Mouse (Mus musculus) lung, embryonic 14.5 days (tissue): ENCODE measurements at regions not wholly inside any gene's neighbourhood (a gene's known extent, or its start where the extent isn't known, plus 50 kb on each side); places are given as distances from the start of the nearest gene placed in this dataset.
"Not testable (repeated sequence)": the region's sequence is repeated elsewhere in the genome, so short reads cannot be mapped to it uniquely, and the experiment has no call there.

Experiments used
- ATAC-seq: fragments of 200-750 bp; cut with Nextera tagmentation; 2 replicates; pipeline ENCODE4 v1.8.0; 2017; ENCODE audit warnings: mild to moderate bottlenecking, moderate TSS enrichment, moderate library complexity; ENCODE audit not compliant: insufficient read depth
- DNase-seq: peaks from one replicate; pipeline ENCODE4 v3.0.0-alpha.2; 2015
- H3K27ac ChIP-seq: fragments of 300-500 bp; sonication (generic); 2 replicates; pipeline ENCODE4 v1.5.1; 2014; ENCODE audit warnings: low read depth, mild to moderate bottlenecking, moderate library complexity
- H3K27me3 ChIP-seq: fragments of 300-500 bp; sonication (generic); 2 replicates; pipeline ENCODE4 v1.6.1; 2014; ENCODE audit warnings: low read length, control low read depth; ENCODE audit not compliant: insufficient read depth
- H3K36me3 ChIP-seq: fragments of 300-500 bp; sonication (generic); 2 replicates; pipeline ENCODE4 v1.6.1; 2014; ENCODE audit warnings: control low read depth; ENCODE audit not compliant: insufficient read depth
- H3K4me1 ChIP-seq: fragments of 300-500 bp; sonication (generic); 2 replicates; pipeline ENCODE4 v1.6.1; 2014; ENCODE audit warnings: antibody characterized with exemption, control low read depth; ENCODE audit not compliant: insufficient read depth
- H3K4me2 ChIP-seq: fragments of 300-500 bp; sonication (generic); 2 replicates; pipeline ENCODE4 v1.6.1; 2014; ENCODE audit warnings: mild to moderate bottlenecking
- H3K4me3 ChIP-seq: fragments of 300-500 bp; sonication (generic); 2 replicates; pipeline ENCODE4 v1.5.1; 2014; ENCODE audit warnings: low read depth, low read length
- H3K9ac ChIP-seq: fragments of 300-500 bp; sonication (generic); 2 replicates; pipeline ENCODE4 v1.6.1; 2014
- H3K9me3 ChIP-seq: fragments of 300-500 bp; sonication (generic); 2 replicates; pipeline ENCODE4 v1.6.1; 2016; ENCODE audit warnings: low read depth, low read length, control low read depth
- CTCF ChIP-seq: IDR thresholded peaks from 2 replicates; pipeline ENCODE4 v1.5.1; 2016; ENCODE audit warnings: antibody characterized with exemption, low read depth
- WGBS: fragments of 180-500 bp; shearing (Covaris S2); extraction: QIAGEN DNeasy Blood & Tissue Kit; methylation state at CpG from one replicate; pipeline ENCODE4 v1.1.7; 2014; 5-methylcytosine and 5-hydroxymethylcytosine counted together

DNA sequence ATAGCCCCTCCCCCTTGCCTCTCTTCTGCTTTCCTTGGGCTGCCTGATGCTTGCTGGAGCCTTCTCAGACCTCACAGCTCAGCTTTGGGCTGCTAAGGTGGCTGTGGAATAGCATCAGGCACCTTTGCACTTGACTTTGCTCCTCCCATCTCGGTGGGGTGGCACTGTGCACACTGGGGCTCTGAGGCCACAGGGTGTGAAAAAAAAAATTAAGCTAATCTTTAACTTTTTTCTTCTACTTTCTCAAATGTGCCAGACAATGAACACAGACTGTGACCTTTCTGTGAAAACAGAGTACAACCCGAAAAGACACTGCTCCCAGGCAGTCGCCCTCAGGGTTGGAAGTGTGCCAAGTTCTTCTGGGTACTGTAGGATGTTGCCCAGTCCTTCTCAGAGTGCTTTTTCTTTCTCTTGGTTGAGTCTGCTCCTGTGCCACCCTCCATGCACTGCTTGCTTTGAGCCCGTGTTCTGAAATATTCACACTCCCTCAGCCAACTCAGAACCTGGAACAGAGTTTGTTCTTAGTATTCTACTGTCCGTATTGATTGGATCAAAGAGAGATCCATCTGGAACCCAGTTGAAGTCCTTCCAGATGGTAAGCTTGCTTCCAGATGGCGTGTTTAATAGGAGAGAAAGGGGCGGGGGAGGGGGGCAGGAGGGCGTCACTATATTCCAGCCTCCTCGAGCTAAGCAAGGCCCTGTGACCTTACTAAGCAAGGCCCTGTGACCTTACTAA is 54.8 kb upstream of the Atxn1 start:
- Histone ChIP-seq H3K27ac (peak overlapping the region; percentile 56; the same call in 1 of the 2 replicates), H3K4me2 (no peak overlapping the region)

DNA sequence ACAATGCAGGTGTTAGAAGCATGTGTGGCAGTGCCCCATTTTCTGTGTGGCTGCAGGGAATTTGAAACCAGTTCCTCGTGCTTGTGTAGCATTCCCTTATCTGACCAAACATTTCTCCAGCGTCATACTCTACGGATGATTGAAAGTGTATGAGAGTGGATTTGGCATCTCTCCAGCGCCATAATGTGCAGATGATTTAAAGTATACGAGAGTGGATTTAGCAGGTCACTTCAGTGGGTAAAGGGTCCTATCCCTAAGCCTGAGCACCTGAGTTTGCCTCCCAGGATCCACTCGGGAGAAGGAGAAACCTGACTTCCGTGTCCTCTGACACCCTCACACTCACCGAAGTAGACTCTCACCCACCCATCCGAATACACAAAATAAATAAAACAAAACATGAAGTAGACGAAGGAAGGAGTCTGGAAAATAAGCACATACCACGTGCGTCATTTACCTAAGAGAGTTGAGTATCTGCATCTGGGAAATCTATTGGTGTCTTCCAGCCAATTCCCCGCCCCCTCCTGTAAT is 54.2 kb upstream of the Atxn1 start:
- Histone ChIP-seq H3K9ac (no peak overlapping the region), H3K27ac (peak overlapping the region; percentile 30; the same call in 1 of the 2 replicates), H3K4me2 (peak overlapping the region; percentile 42), H3K4me1 (peaks cover 16% of the 10 kb centered on the region; the same call in 1 of the 2 replicates), H3K36me3 (no peaks in the 10 kb centered on the region), H3K4me3 (no peak overlapping the region), H3K27me3 (no peaks in the 10 kb centered on the region), H3K9me3 (no peaks in the 10 kb centered on the region)
- no peak for TF ChIP-seq CTCF
- DNase-seq, result peak; percentile 64
- WGBS, result 28% methylated on average over 13 of the region's 13 CpGs
- peak; percentile 47; the same call in 1 of the 2 replicates for ATAC-seq

More for the DNA sequence above, 54.8 kb upstream of the Atxn1 start:
- no peak for TF ChIP-seq CTCF
- DNase-seq (peak; percentile 72), ATAC-seq (peak; percentile 82)
- H3K4me3 ChIP-seq, result no peak overlapping the region
- no peaks in the 10 kb centered on the region for H3K27me3 ChIP-seq
- WGBS, result 24% methylated on average over 9 of the region's 9 CpGs
- H3K4me1 ChIP-seq, result peaks cover 16% of the 10 kb centered on the region; the same call in 1 of the 2 replicates
- no peaks in the 10 kb centered on the region for H3K36me3 ChIP-seq
- no peak overlapping the region for H3K9ac ChIP-seq
- no peaks in the 10 kb centered on the region for H3K9me3 ChIP-seq

DNA sequence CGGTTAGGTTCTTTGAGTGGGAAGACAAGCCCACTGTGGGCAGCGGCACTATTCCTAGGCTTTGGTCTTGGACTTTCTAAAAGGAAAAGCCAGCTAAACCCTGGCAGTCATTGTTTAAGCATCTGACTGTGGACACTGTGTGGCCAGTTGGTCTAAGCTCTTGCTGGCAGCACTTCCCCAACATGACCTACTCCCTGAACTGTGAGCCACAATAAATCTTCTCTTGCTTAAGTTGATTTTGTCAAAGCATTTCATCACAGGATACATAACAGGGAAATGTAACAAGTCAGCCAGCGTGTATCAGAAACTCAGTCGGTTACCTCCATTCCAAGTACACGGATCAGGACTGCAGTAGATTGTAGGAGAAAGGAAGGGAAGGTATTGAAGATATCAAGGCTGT is 52.9 kb upstream of the Atxn1 start:
- no peak overlapping the region for H3K9ac ChIP-seq
- no peak for ATAC-seq
- peaks cover 9% of the 10 kb centered on the region; the same call in 1 of the 2 replicates for H3K4me1 ChIP-seq
- no peak overlapping the region for H3K4me2 ChIP-seq
- H3K27ac ChIP-seq, result no peak overlapping the region
- H3K36me3 ChIP-seq, result no peaks in the 10 kb centered on the region
- DNase-seq, result no peak
- H3K4me3 ChIP-seq, result no peak overlapping the region
- 86% methylated on average over 5 of the region's 5 CpGs for WGBS
- TF ChIP-seq CTCF, result no peak
- no peaks in the 10 kb centered on the region for H3K9me3 ChIP-seq
- no peaks in the 10 kb centered on the region for H3K27me3 ChIP-seq

DNA sequence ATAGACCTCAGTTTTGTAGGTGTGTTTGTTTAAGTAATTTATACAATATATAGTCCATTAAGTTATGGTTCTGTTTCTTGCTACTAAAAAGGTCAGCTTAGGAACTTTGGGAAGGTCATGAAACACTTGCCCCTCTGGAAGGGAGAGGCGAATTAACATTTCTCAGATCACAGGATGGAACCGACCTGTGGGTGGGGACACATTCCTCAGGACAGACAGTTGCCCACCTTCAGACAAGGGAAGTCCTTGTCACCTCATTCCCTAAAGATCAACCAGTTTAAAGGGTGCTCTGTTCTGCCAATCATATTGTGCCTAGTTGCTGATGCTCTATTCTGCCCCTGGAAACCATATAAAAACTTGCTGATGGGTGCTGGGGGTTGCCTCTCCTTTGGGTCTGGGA is 52.2 kb upstream of the Atxn1 start:
- ATAC-seq, H3K4me2 ChIP-seq, H3K9ac ChIP-seq, H3K4me1 ChIP-seq, DNase-seq, H3K27me3 ChIP-seq, H3K27ac ChIP-seq, H3K36me3 ChIP-seq, H3K9me3 ChIP-seq, H3K4me3 ChIP-seq: not testable (repeated sequence)
- WGBS, result 65% methylated on average over 2 of the region's 2 CpGs

DNA sequence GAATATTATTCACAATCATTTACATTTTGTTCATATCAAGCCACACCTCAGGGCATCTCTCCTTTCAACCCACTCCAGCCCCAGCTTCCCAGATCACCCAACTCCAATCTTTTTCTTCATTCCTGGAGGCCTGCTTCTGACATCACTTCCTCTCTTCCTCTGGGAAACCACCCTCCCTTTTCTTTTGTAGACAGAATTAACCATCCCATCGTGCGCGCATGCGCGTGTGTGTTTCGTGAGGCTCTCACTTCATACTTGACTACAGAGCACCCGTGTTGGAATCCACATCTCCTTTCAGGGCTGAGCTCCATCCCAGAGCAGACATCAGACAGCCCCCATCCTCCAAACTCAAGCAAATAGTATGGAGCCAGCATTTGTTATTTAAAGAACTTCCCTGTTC is 50.4 kb upstream of the Atxn1 start:
- TF ChIP-seq CTCF, result no peak
- no peak overlapping the region for H3K4me2 ChIP-seq
- WGBS, result 86% methylated on average over 7 of the region's 7 CpGs
- DNase-seq, result no peak
- no peak overlapping the region for H3K4me3 ChIP-seq
- H3K36me3 ChIP-seq, result no peaks in the 10 kb centered on the region
- H3K9ac ChIP-seq, result no peak overlapping the region
- ATAC-seq, result no peak
- H3K9me3 ChIP-seq, result no peaks in the 10 kb centered on the region
- H3K4me1 ChIP-seq, result peaks cover 9% of the 10 kb centered on the region; the same call in 1 of the 2 replicates
- H3K27me3 ChIP-seq, result no peaks in the 10 kb centered on the region
- H3K27ac ChIP-seq, result no peak overlapping the region

DNA sequence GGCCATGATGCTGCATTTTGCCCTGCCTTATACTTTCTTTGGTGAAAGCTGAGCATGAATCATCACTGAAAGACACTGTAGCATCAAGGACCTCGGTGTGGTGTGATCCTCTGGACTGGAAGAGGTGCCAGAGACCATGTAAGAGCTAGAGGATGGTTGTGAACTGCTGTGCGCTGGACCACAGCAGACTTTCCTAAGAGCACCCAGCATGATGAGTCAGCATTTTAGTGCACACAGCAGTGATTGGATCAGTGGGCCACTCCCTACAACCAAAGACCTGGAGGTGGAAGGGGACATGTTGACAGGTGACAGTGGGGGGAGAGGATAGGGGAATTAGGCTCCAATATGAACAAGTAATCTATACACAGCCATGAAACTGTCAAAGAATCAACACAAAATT is 49.8 kb upstream of the Atxn1 start:
- Histone ChIP-seq H3K27ac (no peak overlapping the region), H3K4me1 (peaks cover 8% of the 10 kb centered on the region; the same call in 1 of the 2 replicates), H3K9ac (no peak overlapping the region), H3K4me3 (no peak overlapping the region), H3K4me2 (no peak overlapping the region), H3K9me3 (no peaks in the 10 kb centered on the region), H3K36me3 (no peaks in the 10 kb centered on the region), H3K27me3 (no peaks in the 10 kb centered on the region)
- no peak for TF ChIP-seq CTCF
- WGBS, result 79% methylated on average over 2 of the region's 2 CpGs
- ATAC-seq (no peak), DNase-seq (no peak)
